Mouse (Mus musculus): ENCODE results near the gene Nr1i3. TPM values are rescaled to one million over a fixed set of nuclear protein-coding genes. Genes with fewer than 3 reads are reported as not detected.

The Nr1i3 gene
- polyA plus RNA-seq, 1 experiment from 2014 or later: 1.7 TPM

Other genes starting within 250 kb of the Nr1i3 start
- gene Fcgr2b, start 237.4 kb upstream of the Nr1i3 start, polyA plus RNA-seq (2014; fragmentation: Nextera tagmentation; extraction: Ambion mirVana): 1.1 and 1.2 TPM in 2 replicates
- 1.0 and 1.1 TPM in 2 replicates for gene Fcgr4, start 195.1 kb upstream of the Nr1i3 start, polyA plus RNA-seq (2014; fragmentation: Nextera tagmentation; extraction: Ambion mirVana)
- gene Fcgr3, start 149.0 kb upstream of the Nr1i3 start, polyA plus RNA-seq (2014; fragmentation: Nextera tagmentation; extraction: Ambion mirVana): 10.7 and 12.7 TPM in 2 replicates
- 1.5 and 2.1 TPM in 2 replicates for gene Cfap126, start 100.1 kb upstream of the Nr1i3 start, polyA plus RNA-seq (2014; fragmentation: Nextera tagmentation; extraction: Ambion mirVana)
- gene Sdhc, start 63.4 kb upstream of the Nr1i3 start, polyA plus RNA-seq (2014; fragmentation: Nextera tagmentation; extraction: Ambion mirVana): 341 and 347 TPM in 2 replicates
- gene Mpz, start 63.3 kb upstream of the Nr1i3 start, polyA plus RNA-seq (2014; fragmentation: Nextera tagmentation; extraction: Ambion mirVana): 0.48 and 0.49 TPM in 2 replicates
- gene Pcp4l1, start 17.7 kb upstream of the Nr1i3 start, polyA plus RNA-seq (2014; fragmentation: Nextera tagmentation; extraction: Ambion mirVana): 21.9 and 29.2 TPM in 2 replicates
- gene Tomm40l, start 8.5 kb downstream of the Nr1i3 start, polyA plus RNA-seq (2014; fragmentation: Nextera tagmentation; extraction: Ambion mirVana): 27.2 and 31.5 TPM in 2 replicates
- gene Apoa2, start 11.1 kb downstream of the Nr1i3 start, polyA plus RNA-seq (2014; fragmentation: Nextera tagmentation; extraction: Ambion mirVana): 2.5 and 5.2 TPM in 2 replicates
- 47.0 and 55.3 TPM in 2 replicates for gene Fcer1g, start 20.4 kb downstream of the Nr1i3 start, polyA plus RNA-seq (2014; fragmentation: Nextera tagmentation; extraction: Ambion mirVana)
- 5.0 and 6.1 TPM in 2 replicates for gene Adamts4, start 36.5 kb downstream of the Nr1i3 start, polyA plus RNA-seq (2014; fragmentation: Nextera tagmentation; extraction: Ambion mirVana)
- 247 and 258 TPM in 2 replicates for gene Ndufs2, start 37.4 kb downstream of the Nr1i3 start, polyA plus RNA-seq (2014; fragmentation: Nextera tagmentation; extraction: Ambion mirVana)
- 65.5 and 68.4 TPM in 2 replicates for gene B4galt3, start 56.4 kb downstream of the Nr1i3 start, polyA plus RNA-seq (2014; fragmentation: Nextera tagmentation; extraction: Ambion mirVana)
- 48.6 and 51.5 TPM in 2 replicates for gene Ppox, start 67.2 kb downstream of the Nr1i3 start, polyA plus RNA-seq (2014; fragmentation: Nextera tagmentation; extraction: Ambion mirVana)
- gene Usp21, start 74.0 kb downstream of the Nr1i3 start, polyA plus RNA-seq (2014; fragmentation: Nextera tagmentation; extraction: Ambion mirVana): 63.0 and 68.1 TPM in 2 replicates
- gene Ufc1, start 81.1 kb downstream of the Nr1i3 start, polyA plus RNA-seq (2014; fragmentation: Nextera tagmentation; extraction: Ambion mirVana): 105 and 114 TPM in 2 replicates
- gene Dedd, start 115.2 kb downstream of the Nr1i3 start, polyA plus RNA-seq (2014; fragmentation: Nextera tagmentation; extraction: Ambion mirVana): 43.8 and 51.1 TPM in 2 replicates
- 31.1 and 34.6 TPM in 2 replicates for gene Nit1, start 131.7 kb downstream of the Nr1i3 start, polyA plus RNA-seq (2014; fragmentation: Nextera tagmentation; extraction: Ambion mirVana)
- gene Pfdn2, start 131.7 kb downstream of the Nr1i3 start, polyA plus RNA-seq (2014; fragmentation: Nextera tagmentation; extraction: Ambion mirVana): 48.2 and 51.4 TPM in 2 replicates
- 1.5 and 1.7 TPM in 2 replicates for gene Klhdc9, start 146.8 kb downstream of the Nr1i3 start, polyA plus RNA-seq (2014; fragmentation: Nextera tagmentation; extraction: Ambion mirVana)
- 2.6 and 2.8 TPM in 2 replicates for gene Nectin4, start 156.1 kb downstream of the Nr1i3 start, polyA plus RNA-seq (2014; fragmentation: Nextera tagmentation; extraction: Ambion mirVana)
- 1.1 and 1.3 TPM in 2 replicates for gene Arhgap30, start 175.0 kb downstream of the Nr1i3 start, polyA plus RNA-seq (2014; fragmentation: Nextera tagmentation; extraction: Ambion mirVana)
- gene Usf1, start 197.3 kb downstream of the Nr1i3 start, polyA plus RNA-seq (2014; fragmentation: Nextera tagmentation; extraction: Ambion mirVana): 73.7 and 83.4 TPM in 2 replicates
- 2.8 and 3.4 TPM in 2 replicates for gene Tstd1, start 204.9 kb downstream of the Nr1i3 start, polyA plus RNA-seq (2014; fragmentation: Nextera tagmentation; extraction: Ambion mirVana)
- 88.7 and 92.1 TPM in 2 replicates for gene F11r, start 223.6 kb downstream of the Nr1i3 start, polyA plus RNA-seq (2014; fragmentation: Nextera tagmentation; extraction: Ambion mirVana)

Data from intestine, embryonic 14.5 days (tissue).